Mouse (Mus musculus): Measurements from ENCODE around the gene Neurod1. TPM values are rescaled to one million over a fixed set of nuclear protein-coding genes. Genes with fewer than 3 reads are reported as not detected.

The Neurod1 gene
- polyA plus RNA-seq (2015; fragmentation: Illumina TruSeq; extraction: RNeasy Lipid Tissue Mini Kit (QIAGEN cat#74804); ENCODE audit: low read depth, low replicate concordance): 9.7 TPM

DNA sequence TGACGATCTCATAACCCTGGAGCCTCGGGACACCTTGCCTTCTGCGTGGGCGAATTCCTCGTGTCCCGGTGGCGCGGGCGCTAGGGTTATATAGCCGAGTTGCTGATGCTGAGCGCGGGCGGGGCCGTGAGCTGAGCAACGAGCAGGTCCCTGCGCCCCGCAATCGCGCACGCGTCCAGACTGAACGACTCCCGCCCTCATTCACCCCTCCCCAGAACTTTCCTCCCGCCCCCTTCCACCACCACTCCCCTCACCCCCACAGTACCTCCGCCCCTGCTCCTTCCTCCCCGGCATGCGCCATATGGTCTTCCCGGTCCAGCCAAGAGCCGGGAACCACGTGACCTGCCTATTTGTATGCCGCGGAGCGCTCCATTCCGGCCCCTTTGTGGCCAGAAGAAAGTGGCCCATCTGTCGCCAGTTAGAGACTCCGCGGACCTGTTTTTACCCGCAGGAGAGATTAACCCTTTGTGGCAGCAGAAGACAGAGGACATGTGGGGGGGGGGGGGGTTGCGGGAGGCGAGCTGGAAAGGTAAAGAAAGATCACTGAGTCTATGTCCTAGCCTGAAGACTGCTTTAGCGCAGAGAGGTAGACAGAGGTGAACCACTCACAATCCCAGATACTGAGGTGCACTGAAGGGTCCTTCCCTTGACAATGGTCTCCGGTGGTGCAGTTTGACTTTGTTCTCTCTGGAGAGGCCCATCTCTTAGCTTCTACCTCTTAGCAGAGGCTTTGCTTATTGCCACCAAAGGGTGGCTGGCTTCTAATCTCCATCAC is at the start of gene Neurod1, which contains the start of gene Cerkl:
Gene Neurod1 (minus strand): TSS at position 177 of the 775 bp plus-strand sequence.
Gene Cerkl (minus strand): TSS at position 211 of the 775 bp plus-strand sequence.

Other genes starting within 250 kb of the Neurod1 start
- gene Itga4, start 201.3 kb downstream of the Neurod1 start, polyA plus RNA-seq (2015; fragmentation: Illumina TruSeq; extraction: RNeasy Lipid Tissue Mini Kit (QIAGEN cat#74804); ENCODE audit: low read depth, low replicate concordance): 3.7 TPM
- 3.1 TPM for gene Cerkl, start within 50 bp of the Neurod1 start, polyA plus RNA-seq (2015; fragmentation: Illumina TruSeq; extraction: RNeasy Lipid Tissue Mini Kit (QIAGEN cat#74804); ENCODE audit: low read depth, low replicate concordance)
- 26.3 TPM for gene Itprid2, start 178.6 kb upstream of the Neurod1 start, polyA plus RNA-seq (2015; fragmentation: Illumina TruSeq; extraction: RNeasy Lipid Tissue Mini Kit (QIAGEN cat#74804); ENCODE audit: low read depth, low replicate concordance)